Mouse (Mus musculus) regulatory T cell (primary cell): ENCODE results near the gene Tomm7.
"Not testable (repeated sequence)": the region's sequence is repeated elsewhere in the genome, so short reads cannot be mapped to it uniquely, and the experiment has no call there.

Experiments used
- in situ Hi-C: fragments of 300-600 bp; cut with MboI, MseI; formaldehyde crosslinking; loops from one replicate; pipeline ENCODE4 v1.15.1; 2025; ENCODE audit warnings: high pct_unique_total_duplicates

Tomm7 gene

GRCm38 (mm10) chr5:23843674-23844530 is at the start of gene Tomm7:
TSS of gene Tomm7 (minus strand) at chr5:23844161.
- in situ Hi-C loops, result no loop called here

- in situ Hi-C loops, result no loop called here
These were observed 49.3 kb upstream of the Tomm7 start for GRCm38 (mm10) chr5:23893156-23893863.

- in situ Hi-C loops, result no loop called here
These were observed 46.8 kb upstream of the Tomm7 start for GRCm38 (mm10) chr5:23890734-23891133.

- in situ Hi-C loops, result no loop called here
These were observed 45.5 kb upstream of the Tomm7 start for GRCm38 (mm10) chr5:23889461-23889860.

GRCm38 (mm10) chr5:23887111-23887510 is 43.1 kb upstream of the Tomm7 start:
- in situ Hi-C loops, result no loop called here

GRCm38 (mm10) chr5:23874457-23874856 is 30.5 kb upstream of the Tomm7 start:
- in situ Hi-C loops, result no loop called here

GRCm38 (mm10) chr5:23872586-23872985 is 28.6 kb upstream of the Tomm7 start:
- in situ Hi-C loops, result no loop called here

GRCm38 (mm10) chr5:23871323-23871722 is 27.4 kb upstream of the Tomm7 start:
- in situ Hi-C loops, result not testable (repeated sequence)

- in situ Hi-C loops, result loop anchor here (10.0 kb wide), 1 partner anchor 509 kb away; no protein-coding TSS in a partner anchor
These were observed 22.0 kb upstream of the Tomm7 start for GRCm38 (mm10) chr5:23865941-23866340.

- in situ Hi-C loops, result loop anchor here (10.0 kb wide), 1 partner anchor 510 kb away; no protein-coding TSS in a partner anchor
These were observed 20.3 kb upstream of the Tomm7 start for GRCm38 (mm10) chr5:23864054-23864965.

- in situ Hi-C loops, result loop anchor here (10.0 kb wide), 1 partner anchor 511 kb away; no protein-coding TSS in a partner anchor
These were observed 19.4 kb upstream of the Tomm7 start for GRCm38 (mm10) chr5:23863166-23864053.

GRCm38 (mm10) chr5:23862291-23862690 is 18.3 kb upstream of the Tomm7 start:
- in situ Hi-C loops, result loop anchor here (10.0 kb wide), 1 partner anchor 513 kb away; no protein-coding TSS in a partner anchor

- in situ Hi-C loops, result loop anchor here (10.0 kb wide), 1 partner anchor 513 kb away; no protein-coding TSS in a partner anchor
These were observed 17.8 kb upstream of the Tomm7 start for GRCm38 (mm10) chr5:23861721-23862120.

- in situ Hi-C loops, result loop anchor here (10.0 kb wide), 1 partner anchor 515 kb away; no protein-coding TSS in a partner anchor
These were observed 15.9 kb upstream of the Tomm7 start for GRCm38 (mm10) chr5:23859896-23860295.

GRCm38 (mm10) chr5:23859087-23859718 is 15.2 kb upstream of the Tomm7 start:
- in situ Hi-C loops, result no loop called here

GRCm38 (mm10) chr5:23858643-23859042 is 14.7 kb upstream of the Tomm7 start:
- in situ Hi-C loops, result no loop called here

- in situ Hi-C loops, result no loop called here
These were observed 14.0 kb upstream of the Tomm7 start for GRCm38 (mm10) chr5:23858001-23858400.

GRCm38 (mm10) chr5:23857189-23857588 is 13.2 kb upstream of the Tomm7 start:
- in situ Hi-C loops, result no loop called here

GRCm38 (mm10) chr5:23856164-23856563 is 12.2 kb upstream of the Tomm7 start:
- in situ Hi-C loops, result no loop called here

GRCm38 (mm10) chr5:23855484-23855883 is 11.5 kb upstream of the Tomm7 start:
- in situ Hi-C loops, result no loop called here
